Mouse (Mus musculus): ENCODE data around the gene Csrp2. TPM values are rescaled to one million over a fixed set of nuclear protein-coding genes. Genes with fewer than 3 reads are reported as not detected.

The Csrp2 gene
- polyA plus RNA-seq, 1 experiment, result 83.0 TPM

GRCm38 (mm10) chr10:110918414-110919391 lies 886 bp upstream of the Csrp2 start:
- Histone ChIP-seq H3K27ac (replicated peaks; ENCODE audit: low read depth, low read length) (peak overlapping the region; percentile 61), H3K4me1 (ENCODE audit: control insufficient read depth, insufficient read depth, insufficient read length, low read length) (peaks cover 8% of the 10 kb centered on the region; the same call in 1 of the 2 replicates), H3K4me3 (ENCODE audit: insufficient read depth, low read depth, low read length) (peak overlapping the region; percentile 89)

DNA sequence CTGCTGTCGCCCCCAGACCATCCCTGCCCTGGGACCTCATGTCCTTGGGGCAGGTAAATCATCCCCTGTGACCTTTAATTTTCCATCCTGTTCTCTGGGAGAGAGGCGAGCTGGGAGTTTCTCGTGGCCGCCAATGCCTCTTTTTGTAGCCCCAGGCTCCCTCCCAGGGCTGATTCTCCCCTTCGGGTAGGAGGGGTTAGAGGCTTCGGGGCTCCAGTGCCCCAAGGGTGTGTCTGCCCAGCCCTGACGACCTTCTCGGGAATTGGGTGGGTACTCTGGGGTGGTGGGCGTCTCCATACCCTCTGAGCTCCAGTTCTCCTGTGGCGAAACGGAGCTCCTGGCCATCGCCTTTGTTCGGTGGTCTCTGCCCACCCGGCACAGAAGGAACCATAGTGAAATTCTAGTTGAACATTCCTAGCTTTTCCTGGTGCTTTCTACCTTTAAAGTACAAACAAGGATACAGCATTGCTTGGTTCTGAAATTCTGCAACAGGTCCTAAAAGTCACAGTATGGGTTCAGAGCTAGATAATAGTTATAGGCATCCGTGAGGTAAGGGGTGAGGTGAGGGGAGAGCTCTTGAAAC lies 870 bp downstream of the Csrp2 start:
- H3K27ac ChIP-seq (replicated peaks; ENCODE audit: low read depth, low read length), result peak overlapping the region; percentile 74
- peak overlapping the region; percentile 89 for H3K4me3 ChIP-seq (ENCODE audit: insufficient read depth, low read depth, low read length)
- peaks cover 8% of the 10 kb centered on the region; the same call in 1 of the 2 replicates for H3K4me1 ChIP-seq (ENCODE audit: control insufficient read depth, insufficient read depth, insufficient read length, low read length)

DNA sequence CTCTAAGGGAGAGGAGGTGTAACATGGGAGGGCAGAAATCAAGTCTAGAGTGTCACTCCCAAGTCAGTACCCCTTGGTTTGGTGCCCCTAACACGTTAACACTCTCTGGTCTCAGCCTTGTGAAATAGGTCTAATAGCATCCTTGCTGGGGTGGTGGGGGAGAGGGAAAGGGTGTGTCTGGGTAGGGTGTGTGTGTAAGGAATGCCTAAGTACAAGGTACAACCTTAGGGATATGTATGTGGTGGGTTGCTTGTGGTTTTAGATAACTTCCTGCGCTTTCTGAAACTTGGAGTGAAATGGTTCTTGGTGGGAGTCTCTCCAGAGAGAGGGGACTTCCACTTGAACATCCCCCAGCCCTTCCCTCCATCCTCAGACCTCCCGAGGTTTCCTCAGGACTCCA lies 2.3 kb downstream of the Csrp2 start:
- Histone ChIP-seq H3K4me3 (ENCODE audit: insufficient read depth, low read depth, low read length) (no peak overlapping the region), H3K4me1 (ENCODE audit: control insufficient read depth, insufficient read depth, insufficient read length, low read length) (peaks cover 8% of the 10 kb centered on the region; the same call in 1 of the 2 replicates), H3K27ac (replicated peaks; ENCODE audit: low read depth, low read length) (no peak overlapping the region)

DNA sequence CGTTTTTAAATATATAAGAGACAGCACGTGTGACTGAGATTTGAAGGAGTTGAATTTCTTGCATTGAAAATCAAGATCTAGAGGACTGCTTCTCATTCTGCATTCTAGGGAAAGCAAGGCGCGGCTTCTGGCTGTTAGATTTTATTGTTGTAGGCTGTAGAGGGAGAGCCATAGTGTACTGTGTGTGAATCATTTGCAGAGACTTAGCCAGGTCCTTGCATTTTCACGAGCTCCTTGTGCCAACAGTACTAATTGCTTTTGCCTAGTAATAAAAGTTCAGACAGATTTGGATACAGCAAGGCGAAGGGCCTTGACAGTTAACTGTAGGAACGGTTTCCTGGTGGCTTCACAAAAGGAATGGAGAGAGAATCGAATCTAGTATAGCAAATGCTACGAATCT lies 3.0 kb downstream of the Csrp2 start:
- H3K4me3 ChIP-seq (ENCODE audit: insufficient read depth, low read depth, low read length), result no peak overlapping the region
- H3K4me1 ChIP-seq (ENCODE audit: control insufficient read depth, insufficient read depth, insufficient read length, low read length), result peaks cover 12% of the 10 kb centered on the region
- H3K27ac ChIP-seq (replicated peaks; ENCODE audit: low read depth, low read length), result no peak overlapping the region

DNA sequence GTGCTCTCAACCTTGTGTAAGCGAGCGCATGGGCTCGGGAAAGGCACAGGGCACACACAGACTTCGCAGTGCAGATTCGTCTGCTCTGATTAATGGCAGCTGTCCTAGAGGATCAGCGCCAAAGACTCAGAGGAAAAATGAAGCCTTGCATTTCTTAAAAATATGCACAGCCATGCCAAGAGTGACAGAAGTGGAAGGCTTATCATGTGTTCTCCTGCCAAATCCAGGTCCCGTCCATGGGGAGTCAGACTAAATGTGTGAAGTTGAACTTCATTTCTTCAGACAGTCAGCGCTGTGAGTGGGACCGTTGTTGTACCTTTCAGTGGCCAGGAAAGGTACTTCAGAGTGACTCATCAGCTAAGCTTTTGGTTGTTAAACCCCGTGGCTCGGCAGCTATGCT lies 7.9 kb downstream of the Csrp2 start:
- H3K4me3 ChIP-seq (ENCODE audit: insufficient read depth, low read depth, low read length), result no peak overlapping the region
- peak overlapping the region; percentile 41; the same call in 1 of the 2 replicates for H3K27ac ChIP-seq (replicated peaks; ENCODE audit: low read depth, low read length)
- H3K4me1 ChIP-seq (ENCODE audit: control insufficient read depth, insufficient read depth, insufficient read length, low read length), result peaks cover 22% of the 10 kb centered on the region

DNA sequence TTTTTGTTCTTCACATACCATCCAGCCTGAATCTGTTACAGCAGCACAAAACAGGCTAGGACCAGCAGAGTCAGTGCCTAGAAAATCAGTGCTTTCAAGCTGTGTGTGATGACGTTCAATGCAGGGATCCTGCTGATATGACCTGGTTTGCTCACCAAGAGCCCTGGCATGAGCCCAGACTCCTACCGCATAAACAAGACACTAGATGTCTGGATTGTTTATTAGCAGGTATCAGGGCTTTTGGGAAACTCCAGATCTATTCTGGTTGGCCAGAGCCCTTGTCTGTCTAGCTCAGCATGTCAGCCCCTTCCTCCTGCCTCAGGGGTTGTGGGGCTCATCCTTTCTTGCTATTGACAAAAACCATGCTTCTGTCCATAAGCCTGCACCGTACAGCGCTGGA lies 10.2 kb downstream of the Csrp2 start:
- peaks cover 22% of the 10 kb centered on the region for H3K4me1 ChIP-seq (ENCODE audit: control insufficient read depth, insufficient read depth, insufficient read length, low read length)
- no peak overlapping the region for H3K27ac ChIP-seq (replicated peaks; ENCODE audit: low read depth, low read length)
- H3K4me3 ChIP-seq (ENCODE audit: insufficient read depth, low read depth, low read length), result no peak overlapping the region

DNA sequence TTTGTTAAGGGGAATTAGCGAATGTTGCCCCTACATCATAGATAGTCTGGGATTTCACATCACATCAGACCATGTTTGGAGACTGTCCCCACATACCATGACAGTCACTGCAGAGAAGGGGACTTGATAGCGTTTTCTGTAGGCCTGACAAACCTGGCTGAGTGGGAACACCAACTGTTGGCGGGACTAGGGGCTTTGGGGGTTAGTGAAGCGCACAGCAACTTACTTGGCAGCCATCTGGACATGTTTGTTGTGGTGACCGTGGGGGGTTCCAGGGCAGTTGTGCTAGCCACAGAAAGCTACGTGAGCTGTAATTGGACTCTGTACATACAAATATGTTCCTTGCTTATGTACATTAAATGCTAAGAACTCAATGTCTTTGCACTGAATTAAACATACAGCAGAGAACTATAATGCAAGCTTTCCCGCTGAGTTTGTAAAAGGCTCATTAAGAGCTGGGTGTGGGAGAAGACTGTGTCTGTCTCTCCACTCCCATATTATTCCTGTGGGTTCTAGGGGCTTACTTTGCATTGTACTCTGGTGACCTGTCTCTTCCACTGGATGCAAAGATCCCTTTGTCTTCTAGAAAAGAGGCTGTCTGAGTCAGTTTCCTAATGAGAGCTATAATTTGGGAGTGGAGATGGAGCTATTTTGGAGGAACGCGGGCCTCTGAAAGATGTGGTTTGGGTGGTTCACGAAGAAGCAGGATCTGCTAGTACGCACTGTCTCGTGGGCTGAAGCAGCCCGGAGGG lies 11.7 kb downstream of the Csrp2 start:
- H3K27ac ChIP-seq (replicated peaks; ENCODE audit: low read depth, low read length), result peak overlapping the region; percentile 33
- H3K4me1 ChIP-seq (ENCODE audit: control insufficient read depth, insufficient read depth, insufficient read length, low read length), result peaks cover 22% of the 10 kb centered on the region
- peak overlapping the region; percentile 46 for H3K4me3 ChIP-seq (ENCODE audit: insufficient read depth, low read depth, low read length)

DNA sequence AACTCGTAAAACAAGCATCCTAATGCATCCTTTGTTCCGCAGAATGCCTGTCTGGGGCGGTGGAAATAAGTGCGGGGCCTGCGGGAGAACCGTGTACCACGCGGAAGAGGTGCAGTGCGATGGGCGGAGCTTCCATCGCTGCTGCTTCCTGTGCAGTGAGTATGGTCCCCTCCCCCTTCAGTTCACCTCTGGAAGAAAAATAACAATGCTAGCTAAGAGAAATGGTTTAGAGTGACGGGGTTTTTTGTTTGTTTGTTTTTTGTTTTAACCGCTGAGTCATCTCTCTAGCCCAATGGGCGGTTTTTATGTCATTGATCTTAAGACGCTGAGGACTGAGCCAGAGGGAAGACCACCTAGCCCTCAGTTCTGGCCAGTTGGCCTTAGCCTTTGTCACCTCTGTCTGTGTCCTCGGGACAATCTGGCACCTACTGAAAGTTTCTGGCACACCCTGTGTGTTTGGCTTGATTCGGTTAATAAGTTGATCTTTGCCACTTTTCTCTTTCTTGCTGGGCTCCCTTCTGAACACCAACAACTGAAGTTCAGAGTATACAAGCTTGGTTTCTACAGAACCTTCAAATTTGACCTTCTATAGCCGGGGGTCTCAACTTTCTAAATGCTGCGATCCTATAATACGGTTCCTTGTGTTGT lies 12.4 kb downstream of the Csrp2 start:
- peaks cover 21% of the 10 kb centered on the region for H3K4me1 ChIP-seq (ENCODE audit: control insufficient read depth, insufficient read depth, insufficient read length, low read length)
- H3K27ac ChIP-seq (replicated peaks; ENCODE audit: low read depth, low read length), result no peak overlapping the region; the same call in 1 of the 2 replicates

GRCm38 (mm10) chr10:110933584-110933983 lies 14.0 kb downstream of the Csrp2 start:
- Histone ChIP-seq H3K4me3 (ENCODE audit: insufficient read depth, low read depth, low read length) (no peak overlapping the region), H3K4me1 (ENCODE audit: control insufficient read depth, insufficient read depth, insufficient read length, low read length) (peaks cover 14% of the 10 kb centered on the region; the same call in 1 of the 2 replicates), H3K27ac (replicated peaks; ENCODE audit: low read depth, low read length) (peak overlapping the region; percentile 39; the same call in 1 of the 2 replicates)

More for the DNA sequence above, 12.4 kb downstream of the Csrp2 start:
- H3K4me3 ChIP-seq (ENCODE audit: insufficient read depth, low read depth, low read length), result peak overlapping the region; percentile 46

- peaks cover 15% of the 10 kb centered on the region; the same call in 1 of the 2 replicates for H3K4me1 ChIP-seq (ENCODE audit: control insufficient read depth, insufficient read depth, insufficient read length, low read length)
- no peak overlapping the region for H3K27ac ChIP-seq (replicated peaks; ENCODE audit: low read depth, low read length)
- no peak overlapping the region for H3K4me3 ChIP-seq (ENCODE audit: insufficient read depth, low read depth, low read length)
Observed at GRCm38 (mm10) chr10:110935081-110935480, 15.5 kb downstream of the Csrp2 start.

DNA sequence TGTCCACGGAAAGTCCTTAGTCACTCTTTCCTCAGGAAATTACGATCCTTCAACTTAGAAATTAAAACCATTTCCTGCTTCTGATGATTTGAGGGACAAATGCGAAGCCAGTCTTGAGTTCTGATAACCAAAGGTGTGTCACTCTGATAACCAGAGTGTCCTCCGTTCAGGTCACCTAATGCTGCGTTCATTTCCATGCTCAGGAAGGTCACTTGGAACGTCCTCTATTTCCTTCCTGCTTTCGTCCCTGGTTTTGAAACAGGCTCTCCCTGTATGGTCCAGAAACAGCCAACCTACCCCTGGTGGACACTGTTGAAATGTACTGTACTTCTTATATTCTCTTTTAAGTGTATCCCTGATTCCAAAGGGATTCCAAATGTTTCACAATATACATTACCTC lies 16.1 kb downstream of the Csrp2 start:
- H3K4me1 ChIP-seq (ENCODE audit: control insufficient read depth, insufficient read depth, insufficient read length, low read length), result peaks cover 15% of the 10 kb centered on the region; the same call in 1 of the 2 replicates
- H3K27ac ChIP-seq (replicated peaks; ENCODE audit: low read depth, low read length), result no peak overlapping the region
- no peak overlapping the region for H3K4me3 ChIP-seq (ENCODE audit: insufficient read depth, low read depth, low read length)

DNA sequence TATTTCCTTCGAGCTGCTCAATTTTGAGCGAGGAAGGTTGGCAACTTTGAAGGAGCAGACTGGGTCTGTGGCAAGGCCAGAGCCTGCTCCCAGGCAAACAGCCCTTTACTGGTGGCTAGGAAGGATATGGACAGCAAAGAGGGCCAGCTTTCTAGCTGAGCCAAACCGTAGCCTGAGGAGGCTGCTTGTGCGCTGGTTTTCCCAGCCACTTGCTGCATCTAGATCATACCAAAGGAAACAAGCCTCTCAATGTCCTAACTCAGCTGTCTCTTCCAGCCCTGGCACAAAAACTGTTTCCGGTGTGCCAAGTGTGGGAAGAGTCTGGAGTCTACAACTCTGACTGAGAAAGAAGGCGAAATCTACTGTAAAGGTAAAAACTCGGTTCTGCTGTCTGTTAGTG lies 18.8 kb downstream of the Csrp2 start:
- Histone ChIP-seq H3K27ac (replicated peaks; ENCODE audit: low read depth, low read length) (no peak overlapping the region; the same call in none of the 2 replicates), H3K4me1 (ENCODE audit: control insufficient read depth, insufficient read depth, insufficient read length, low read length) (peaks cover 3% of the 10 kb centered on the region; the same call in 1 of the 2 replicates), H3K4me3 (ENCODE audit: insufficient read depth, low read depth, low read length) (no peak overlapping the region)

DNA sequence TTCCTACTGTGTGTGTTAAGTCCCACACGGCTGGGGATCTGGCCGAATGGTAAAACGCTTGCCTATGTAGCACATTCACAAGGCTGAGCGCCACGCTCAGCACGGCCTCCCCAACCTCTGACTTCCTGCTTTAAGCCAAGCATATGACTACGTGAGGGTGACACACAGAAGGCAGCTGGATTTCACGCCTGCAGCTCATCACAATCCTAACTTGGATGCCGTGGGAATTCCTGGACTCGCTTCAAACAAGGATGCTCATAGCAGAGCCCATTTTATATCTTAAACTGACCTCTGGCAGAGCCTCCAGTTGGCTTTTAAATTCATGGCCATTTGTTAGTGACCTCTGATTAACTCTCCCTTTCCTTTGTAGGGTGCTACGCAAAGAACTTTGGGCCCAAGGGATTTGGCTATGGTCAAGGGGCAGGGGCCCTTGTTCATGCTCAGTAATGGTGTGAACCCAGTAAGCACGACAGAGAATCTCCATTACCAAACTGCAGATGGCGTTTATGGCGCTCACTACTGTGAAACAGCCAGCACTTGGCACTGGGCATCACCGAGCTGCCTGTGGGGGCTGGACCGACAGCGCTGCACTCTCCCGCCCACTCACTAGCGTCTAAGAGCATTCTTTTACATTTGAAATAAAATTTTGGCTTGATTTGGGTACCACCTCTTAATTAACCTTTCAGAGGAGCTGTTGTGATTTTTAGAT lies 19.4 kb downstream of the Csrp2 start:
- H3K4me3 ChIP-seq (ENCODE audit: insufficient read depth, low read depth, low read length), result no peak overlapping the region
- no peak overlapping the region; the same call in none of the 2 replicates for H3K27ac ChIP-seq (replicated peaks; ENCODE audit: low read depth, low read length)
- peaks cover 3% of the 10 kb centered on the region; the same call in 1 of the 2 replicates for H3K4me1 ChIP-seq (ENCODE audit: control insufficient read depth, insufficient read depth, insufficient read length, low read length)

DNA sequence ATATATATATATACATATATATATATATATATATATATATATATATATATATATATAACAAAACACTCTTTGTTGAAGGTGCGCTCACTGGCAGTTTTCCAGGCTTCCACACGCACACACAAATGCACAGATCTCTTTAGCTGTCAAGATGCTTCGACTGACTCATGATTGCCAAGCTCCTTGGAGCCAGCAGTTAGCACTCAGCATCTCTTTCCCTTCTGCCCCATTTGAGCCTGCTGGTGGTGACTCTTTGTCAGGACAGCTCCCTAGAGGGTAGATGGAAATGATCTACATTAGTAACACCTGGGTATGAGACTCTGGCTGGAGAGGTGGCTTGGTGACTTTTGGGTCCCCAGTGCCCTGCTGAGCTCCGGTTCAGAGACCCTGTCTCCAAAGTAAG lies 20.1 kb downstream of the Csrp2 start:
- H3K27ac ChIP-seq (replicated peaks; ENCODE audit: low read depth, low read length), result no peak overlapping the region
- H3K4me3 ChIP-seq (ENCODE audit: insufficient read depth, low read depth, low read length), result no peak overlapping the region
- H3K4me1 ChIP-seq (ENCODE audit: control insufficient read depth, insufficient read depth, insufficient read length, low read length), result peaks cover 3% of the 10 kb centered on the region; the same call in 1 of the 2 replicates
